Mouse (Mus musculus) liver, embryonic 14.5 days (tissue): ENCODE results near the gene BC017158.

Experiments used
- CTCF ChIP-seq: IDR thresholded peaks from 2 replicates; pipeline ENCODE4 v1.5.1; 2016; ENCODE audit warnings: antibody characterized with exemption, low read depth, control low read depth
- EP300 ChIP-seq: IDR thresholded peaks from 2 replicates; pipeline ENCODE4 v1.6.1; 2016; ENCODE audit warnings: antibody characterized with exemption, low read depth

DNA sequence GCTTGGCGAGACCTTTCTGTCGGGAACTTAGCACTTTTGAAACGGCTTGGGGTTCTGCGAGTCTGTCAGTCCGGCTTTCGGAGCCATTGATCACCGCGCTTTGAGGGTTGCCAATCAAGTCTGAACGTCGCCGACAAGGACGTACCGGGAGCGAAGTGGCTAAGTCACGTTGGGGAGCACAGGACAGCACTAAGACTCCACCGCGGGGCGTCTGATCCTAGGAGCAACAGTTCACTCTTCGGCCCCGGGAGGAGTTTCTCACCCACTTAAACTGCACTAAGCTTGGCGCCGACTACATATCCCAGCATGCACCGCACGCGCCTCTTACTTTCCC is 60.4 kb downstream of the BC017158 start:
- TF ChIP-seq CTCF (no peak), EP300 (no peak)
